Mouse (Mus musculus) gastrocnemius, postnatal 10 days (tissue): Measurements from ENCODE around the gene Polr2c. TPM values are rescaled to one million over a fixed set of nuclear protein-coding genes. Genes with fewer than 3 reads are reported as not detected.
A peak's percentile ranks its signal among the peaks of the same experiment; 100 is the strongest.

Experiments used
- DNase-seq: peaks from one replicate; pipeline ENCODE4 v3.0.0; 2021; ENCODE audit warnings: mixed read lengths
- total RNA-seq, 2 experiments: library from RNA; stranded (reverse); gene quantifications; 2 replicates each; pipeline ENCODE4 v1.2.3; 2021

The Polr2c gene
- total RNA-seq, 2 experiments from 2014 or later, result 37.6 to 43.6 TPM

- DNase-seq, result no peak
These were observed 31.3 kb downstream of the Polr2c start for GRCm38 (mm10) chr8:94888383-94889036.

GRCm38 (mm10) chr8:94892917-94893316 is 35.7 kb downstream of the Polr2c start:
- no peak for DNase-seq

GRCm38 (mm10) chr8:94899262-94899661 is 42.0 kb downstream of the Polr2c start:
- DNase-seq, result no peak

GRCm38 (mm10) chr8:94900617-94901016 is 43.4 kb downstream of the Polr2c start:
- DNase-seq, result no peak

- DNase-seq, result no peak
These were observed 43.8 kb downstream of the Polr2c start for GRCm38 (mm10) chr8:94901031-94901430.

GRCm38 (mm10) chr8:94903709-94904108 is 46.5 kb downstream of the Polr2c start:
- DNase-seq, result no peak

GRCm38 (mm10) chr8:94904450-94905175 is 47.4 kb downstream of the Polr2c start:
- peak; percentile 88 for DNase-seq

- no peak for DNase-seq
These were observed 50.5 kb downstream of the Polr2c start for GRCm38 (mm10) chr8:94907591-94908300.

- peak; percentile 87 for DNase-seq
These were observed 51.6 kb downstream of the Polr2c start for GRCm38 (mm10) chr8:94908847-94909246.

- DNase-seq, result peak; percentile 74
These were observed 55.9 kb downstream of the Polr2c start for GRCm38 (mm10) chr8:94913061-94913660.

GRCm38 (mm10) chr8:94914256-94914655 is 57.0 kb downstream of the Polr2c start:
- no peak for DNase-seq

- peak; percentile 68 for DNase-seq
These were observed 57.5 kb downstream of the Polr2c start for GRCm38 (mm10) chr8:94914701-94915101.

GRCm38 (mm10) chr8:94916311-94916959 is 59.2 kb downstream of the Polr2c start:
- DNase-seq, result no peak

GRCm38 (mm10) chr8:94916960-94917324 is 59.7 kb downstream of the Polr2c start:
- no peak for DNase-seq

- peak; percentile 96 for DNase-seq
These were observed 60.1 kb downstream of the Polr2c start for GRCm38 (mm10) chr8:94917352-94917751.

- DNase-seq, result peak; percentile 77
These were observed 60.7 kb downstream of the Polr2c start, which contains the start of gene Ccdc102a for GRCm38 (mm10) chr8:94917851-94918495. Gene Ccdc102a, minus strand, starts transcription at chr8:94918098.

- DNase-seq, result no peak
These were observed 62.0 kb downstream of the Polr2c start for GRCm38 (mm10) chr8:94919256-94919655.

- DNase-seq, result no peak
These were observed 64.9 kb downstream of the Polr2c start for GRCm38 (mm10) chr8:94922176-94922575.

GRCm38 (mm10) chr8:94922602-94923001 is 65.4 kb downstream of the Polr2c start:
- no peak for DNase-seq
